Mouse (Mus musculus) retina, postnatal 7 days (tissue): ENCODE measurements around the gene Slc8a1.

Source experiments
- DNase-seq: peaks from one replicate; pipeline ENCODE4 v3.0.0-alpha.2; 2012; ENCODE audit warnings: low read depth, low spot score

Slc8a1 gene

GRCm38 (mm10) chr17:81360032-81360431, 378.1 kb downstream of the Slc8a1 start:
- DNase-seq, result no peak

GRCm38 (mm10) chr17:81336024-81336754, 402.0 kb downstream of the Slc8a1 start:
- no peak for DNase-seq

DNA sequence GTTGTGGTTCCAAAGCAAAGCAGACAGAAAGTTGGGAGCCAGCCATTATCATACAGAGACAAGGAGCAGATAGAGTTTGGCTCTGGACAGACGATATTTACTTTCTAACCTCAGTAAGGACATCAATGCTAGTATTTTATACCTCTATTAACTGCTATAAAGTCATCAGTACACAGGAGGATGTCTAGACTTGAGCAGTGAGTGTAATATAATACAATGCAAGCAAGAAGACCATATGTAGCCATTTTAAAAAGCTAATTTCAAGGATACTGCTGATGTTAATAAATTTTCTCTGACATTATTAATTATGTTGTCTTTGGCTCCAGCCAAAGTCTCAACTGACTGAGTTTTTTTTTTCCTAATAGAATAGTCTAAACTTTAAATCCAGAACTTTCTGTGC, 402.7 kb downstream of the Slc8a1 start:
- no peak for DNase-seq
